Mouse (Mus musculus): ENCODE data around the gene Art3. TPM values are rescaled to one million over a fixed set of nuclear protein-coding genes. Genes with fewer than 3 reads are reported as not detected.
A peak's percentile ranks its signal among the peaks of the same experiment; 100 is the strongest.

The Art3 gene
- polyA plus RNA-seq, 1 experiment from 2014 or later, result 2.9 TPM

DNA sequence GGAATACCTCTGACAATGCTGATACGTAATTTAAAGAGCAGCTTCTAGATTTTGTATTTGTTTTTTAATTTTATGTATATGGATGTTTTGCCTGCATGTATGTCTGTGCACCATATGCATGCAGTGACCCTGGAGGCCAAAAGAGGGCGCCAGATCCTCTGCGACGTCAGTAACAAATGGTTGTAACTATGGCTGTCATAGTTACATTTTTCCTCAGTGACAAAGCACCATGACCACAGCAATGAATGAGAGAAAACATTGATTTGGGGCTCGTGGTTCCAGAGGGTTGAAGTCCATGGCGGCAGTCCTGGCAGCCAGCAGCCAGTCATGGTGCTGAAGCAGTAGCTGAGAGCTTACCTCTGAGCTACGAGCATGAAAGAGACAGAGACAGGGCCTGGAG lies 53.2 kb downstream of the Art3 start:
- H3K4me3 ChIP-seq, result no peak overlapping the region
- no peak overlapping the region for H3K9ac ChIP-seq
- no peak overlapping the region for H3K27ac ChIP-seq
- 47% methylated on average over 7 of the region's 7 CpGs for WGBS
- no peaks in the 10 kb centered on the region for H3K36me3 ChIP-seq
- H3K4me1 ChIP-seq, result no peaks in the 10 kb centered on the region
- H3K4me2 ChIP-seq (replicated peaks), result no peak overlapping the region
- H3K27me3 ChIP-seq, result no peaks in the 10 kb centered on the region
- ATAC-seq (ENCODE audit: insufficient number of reproducible peaks, insufficient read depth, low FRiP score, low TSS enrichment), result no peak
- no peaks in the 10 kb centered on the region for H3K9me3 ChIP-seq

DNA sequence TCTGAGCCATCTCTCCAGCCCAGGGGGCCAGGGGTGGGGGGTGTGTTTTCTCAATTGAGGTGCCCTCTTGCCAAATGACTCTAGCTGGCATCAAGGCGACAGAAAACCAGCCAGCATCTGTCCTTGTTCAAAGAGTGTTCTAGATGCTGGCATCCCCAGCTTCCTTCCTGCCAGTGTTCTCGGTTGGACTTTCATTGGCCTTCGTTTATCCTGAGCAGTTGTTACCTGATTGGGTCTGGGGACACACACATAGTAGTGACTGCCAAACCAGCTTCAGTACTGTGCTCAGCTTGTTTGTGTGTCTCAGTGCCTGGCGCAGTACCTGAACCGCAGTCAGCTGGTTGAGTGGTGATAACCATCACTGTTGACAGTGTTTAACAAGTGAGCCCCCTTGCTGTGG lies 54.5 kb downstream of the Art3 start:
- WGBS, result 88% methylated on average over 5 of the region's 5 CpGs
- H3K36me3 ChIP-seq, result no peaks in the 10 kb centered on the region
- ATAC-seq (ENCODE audit: insufficient number of reproducible peaks, insufficient read depth, low FRiP score, low TSS enrichment), result no peak
- H3K27me3 ChIP-seq, result peaks cover 5% of the 10 kb centered on the region
- no peak overlapping the region for H3K4me3 ChIP-seq
- H3K4me2 ChIP-seq (replicated peaks), result no peak overlapping the region
- no peaks in the 10 kb centered on the region for H3K4me1 ChIP-seq
- H3K9ac ChIP-seq, result no peak overlapping the region
- no peaks in the 10 kb centered on the region for H3K9me3 ChIP-seq
- no peak overlapping the region for H3K27ac ChIP-seq

DNA sequence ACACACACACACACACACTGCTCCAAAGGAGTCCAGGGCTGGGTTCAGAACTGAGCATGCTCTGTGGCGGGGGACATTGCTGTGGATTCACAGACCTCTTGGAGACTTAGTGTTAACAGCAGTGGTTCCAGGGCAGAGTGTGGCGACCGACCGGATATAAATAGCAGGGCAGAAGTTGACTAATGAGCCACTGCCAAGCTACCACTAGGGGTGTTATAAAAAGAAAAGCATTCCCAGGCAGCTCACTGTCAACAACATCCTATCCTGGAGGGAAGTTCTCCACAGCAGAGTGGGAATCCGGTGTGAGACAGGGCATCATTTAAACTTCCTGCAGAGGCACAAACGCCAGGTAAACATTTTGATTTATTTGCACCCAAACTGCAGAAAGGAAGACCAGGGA lies 55.0 kb downstream of the Art3 start:
- Histone ChIP-seq H3K9ac (no peak overlapping the region), H3K9me3 (no peaks in the 10 kb centered on the region), H3K36me3 (no peaks in the 10 kb centered on the region), H3K4me1 (no peaks in the 10 kb centered on the region), H3K4me3 (no peak overlapping the region), H3K4me2 (replicated peaks) (no peak overlapping the region), H3K27me3 (peaks cover 11% of the 10 kb centered on the region), H3K27ac (no peak overlapping the region)
- no peak for ATAC-seq (ENCODE audit: insufficient number of reproducible peaks, insufficient read depth, low FRiP score, low TSS enrichment)
- WGBS, result 53% methylated on average over 6 of the region's 6 CpGs

DNA sequence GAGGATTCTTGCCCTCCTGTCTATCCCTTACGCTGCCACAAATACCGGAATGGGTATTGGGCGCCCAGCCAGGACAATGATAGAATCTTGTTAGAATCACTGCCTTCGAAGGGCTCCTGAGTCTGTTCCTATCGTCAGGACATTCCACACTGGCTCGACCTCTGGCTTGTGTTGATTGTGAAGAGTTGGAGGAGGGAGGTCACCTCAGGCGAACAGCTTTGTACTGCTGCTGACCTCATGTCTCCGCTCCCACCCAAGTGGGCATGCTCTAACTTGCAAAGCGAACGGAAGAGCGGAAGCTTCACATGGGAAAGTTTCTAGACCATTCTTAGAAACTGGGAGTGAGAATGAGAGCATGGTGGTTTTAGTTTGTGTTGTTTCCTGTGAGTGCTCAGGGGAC lies 55.8 kb downstream of the Art3 start:
- ATAC-seq (ENCODE audit: insufficient number of reproducible peaks, insufficient read depth, low FRiP score, low TSS enrichment), result no peak
- WGBS, result 70% methylated on average over 11 of the region's 11 CpGs
- no peak overlapping the region for H3K27ac ChIP-seq
- H3K9me3 ChIP-seq, result no peaks in the 10 kb centered on the region
- H3K36me3 ChIP-seq, result no peaks in the 10 kb centered on the region
- H3K4me1 ChIP-seq, result no peaks in the 10 kb centered on the region
- no peak overlapping the region for H3K9ac ChIP-seq
- H3K4me3 ChIP-seq, result no peak overlapping the region
- H3K27me3 ChIP-seq, result peaks cover 19% of the 10 kb centered on the region
- H3K4me2 ChIP-seq (replicated peaks), result no peak overlapping the region

DNA sequence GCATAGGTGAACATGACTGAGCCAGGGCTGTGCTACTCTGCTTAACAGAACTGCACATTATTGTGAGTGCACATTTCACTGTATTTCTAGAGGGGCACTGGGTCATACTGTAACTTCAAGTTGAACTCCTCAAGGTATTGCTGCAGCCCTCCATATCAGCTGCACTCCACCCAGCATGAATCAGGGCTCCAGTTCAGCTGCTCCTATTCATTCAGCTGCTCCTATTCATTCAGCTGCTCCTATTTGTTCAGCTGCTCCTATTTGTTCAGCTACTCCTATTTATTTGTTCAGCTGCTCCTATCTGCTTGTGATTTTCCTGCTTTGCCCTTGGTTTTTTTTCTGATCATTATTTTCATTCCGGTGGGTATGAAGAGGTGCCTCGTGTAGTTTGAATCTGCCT lies 58.4 kb downstream of the Art3 start:
- Histone ChIP-seq H3K9ac (no peak overlapping the region), H3K4me2 (replicated peaks) (no peak overlapping the region), H3K36me3 (no peaks in the 10 kb centered on the region), H3K27me3 (peaks cover 32% of the 10 kb centered on the region), H3K4me3 (no peak overlapping the region), H3K4me1 (no peaks in the 10 kb centered on the region), H3K27ac (no peak overlapping the region), H3K9me3 (no peaks in the 10 kb centered on the region)
- 78% methylated on average over 2 of the region's 2 CpGs for WGBS
- ATAC-seq (ENCODE audit: insufficient number of reproducible peaks, insufficient read depth, low FRiP score, low TSS enrichment), result no peak

DNA sequence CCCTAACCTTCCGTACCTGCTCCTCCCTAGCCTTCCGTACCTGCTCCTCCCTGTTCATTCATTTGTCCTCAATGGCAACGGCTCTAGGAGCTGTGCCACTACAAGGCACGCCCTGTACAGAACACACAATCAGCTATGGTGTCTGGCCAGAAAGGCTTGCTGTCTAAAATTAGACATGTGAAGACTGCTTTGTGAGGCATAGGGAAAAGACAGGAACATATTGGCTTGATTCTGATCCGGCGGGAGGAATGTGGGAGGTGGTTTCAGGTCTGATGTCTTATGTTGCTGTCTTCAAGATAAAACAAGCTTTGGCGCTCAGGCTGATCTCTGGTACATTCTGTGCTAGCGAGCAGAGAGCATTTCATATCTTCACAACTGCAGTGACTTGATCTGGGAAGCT lies 59.0 kb downstream of the Art3 start:
- peaks cover 32% of the 10 kb centered on the region for H3K27me3 ChIP-seq
- no peak overlapping the region for H3K4me2 ChIP-seq (replicated peaks)
- no peaks in the 10 kb centered on the region for H3K4me1 ChIP-seq
- H3K36me3 ChIP-seq, result no peaks in the 10 kb centered on the region
- H3K9me3 ChIP-seq, result no peaks in the 10 kb centered on the region
- no peak for ATAC-seq (ENCODE audit: insufficient number of reproducible peaks, insufficient read depth, low FRiP score, low TSS enrichment)
- no peak overlapping the region for H3K9ac ChIP-seq
- 74% methylated on average over 8 of the region's 8 CpGs for WGBS
- H3K4me3 ChIP-seq, result no peak overlapping the region
- no peak overlapping the region for H3K27ac ChIP-seq

DNA sequence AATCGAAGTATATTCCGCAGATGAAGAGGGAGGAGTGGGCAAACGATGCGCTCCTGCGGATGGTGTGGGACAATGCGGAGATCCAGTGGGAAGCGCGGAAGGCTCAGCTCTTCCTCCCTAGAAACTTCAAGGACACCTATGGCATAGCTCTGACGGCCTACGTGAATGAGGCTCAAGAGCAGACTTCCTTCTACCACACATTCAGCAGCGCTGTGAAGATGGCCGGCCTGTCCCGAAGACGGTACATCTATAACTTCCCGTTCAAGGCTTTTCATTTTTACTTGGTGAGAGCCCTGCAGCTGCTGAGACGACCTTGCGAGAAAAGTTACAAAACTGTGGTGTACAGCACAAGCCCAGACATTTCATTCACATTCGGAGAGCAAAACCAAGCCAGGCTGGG lies 60.9 kb downstream of the Art3 start:
- Histone ChIP-seq H3K4me3 (peak overlapping the region; percentile 18), H3K27me3 (peaks cover 32% of the 10 kb centered on the region), H3K4me1 (no peaks in the 10 kb centered on the region), H3K36me3 (no peaks in the 10 kb centered on the region), H3K9ac (no peak overlapping the region), H3K9me3 (no peaks in the 10 kb centered on the region), H3K27ac (no peak overlapping the region), H3K4me2 (replicated peaks) (peak overlapping the region; percentile 37)
- no peak for ATAC-seq (ENCODE audit: insufficient number of reproducible peaks, insufficient read depth, low FRiP score, low TSS enrichment)
- WGBS, result 46% methylated on average over 18 of the region's 18 CpGs

DNA sequence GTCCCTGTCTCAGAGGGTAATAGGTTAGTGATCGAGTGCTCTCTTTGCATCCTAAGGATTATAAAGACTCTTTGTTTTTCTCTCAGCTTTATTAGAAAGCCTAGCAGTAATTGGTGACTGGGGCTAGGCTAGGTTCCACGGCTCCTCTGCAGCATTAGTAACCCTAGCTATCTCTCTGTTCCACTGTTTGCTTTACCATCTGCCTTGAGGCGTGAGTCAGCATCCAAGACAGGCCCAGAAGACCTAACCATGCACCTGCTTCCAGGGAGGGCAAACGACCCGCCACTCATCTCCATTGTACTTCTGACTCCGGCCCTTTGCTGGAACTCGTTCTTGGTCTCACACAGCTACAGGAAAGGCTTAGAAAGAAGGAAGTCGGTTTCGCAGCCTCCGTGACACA lies 62.2 kb downstream of the Art3 start:
- Histone ChIP-seq H3K9me3 (no peaks in the 10 kb centered on the region), H3K27ac (no peak overlapping the region), H3K36me3 (no peaks in the 10 kb centered on the region), H3K4me2 (replicated peaks) (no peak overlapping the region), H3K9ac (no peak overlapping the region), H3K4me1 (no peaks in the 10 kb centered on the region), H3K27me3 (peaks cover 32% of the 10 kb centered on the region), H3K4me3 (no peak overlapping the region)
- WGBS, result 59% methylated on average over 10 of the region's 10 CpGs
- ATAC-seq (ENCODE audit: insufficient number of reproducible peaks, insufficient read depth, low FRiP score, low TSS enrichment), result no peak

DNA sequence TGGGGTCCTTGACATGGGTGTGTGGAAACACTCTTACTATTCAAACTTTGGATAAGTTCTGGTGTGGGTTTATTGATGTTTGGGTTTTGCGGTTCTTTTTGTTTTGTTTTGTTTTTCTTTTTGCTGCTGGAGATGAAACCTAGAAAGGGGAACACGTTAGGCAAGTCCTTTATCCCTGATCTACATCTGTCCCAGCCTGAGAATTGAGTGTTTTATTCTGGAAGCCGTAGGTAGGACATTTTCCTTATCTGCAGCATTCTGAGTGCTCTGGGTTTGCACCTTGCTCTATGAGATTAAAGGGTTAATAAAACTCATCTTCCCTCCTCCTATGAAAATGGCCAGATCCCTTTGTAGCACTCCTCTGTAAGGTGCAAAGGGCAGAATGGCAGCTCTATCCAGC lies 64.1 kb downstream of the Art3 start:
- H3K27me3 ChIP-seq, result peaks cover 29% of the 10 kb centered on the region
- WGBS, result 84% methylated on average over 3 of the region's 3 CpGs
- H3K27ac ChIP-seq, result no peak overlapping the region
- H3K9me3 ChIP-seq, result no peaks in the 10 kb centered on the region
- ATAC-seq (ENCODE audit: insufficient number of reproducible peaks, insufficient read depth, low FRiP score, low TSS enrichment), result no peak
- no peak overlapping the region for H3K4me3 ChIP-seq
- H3K36me3 ChIP-seq, result no peaks in the 10 kb centered on the region
- no peak overlapping the region for H3K4me2 ChIP-seq (replicated peaks)
- H3K9ac ChIP-seq, result no peak overlapping the region
- H3K4me1 ChIP-seq, result no peaks in the 10 kb centered on the region

DNA sequence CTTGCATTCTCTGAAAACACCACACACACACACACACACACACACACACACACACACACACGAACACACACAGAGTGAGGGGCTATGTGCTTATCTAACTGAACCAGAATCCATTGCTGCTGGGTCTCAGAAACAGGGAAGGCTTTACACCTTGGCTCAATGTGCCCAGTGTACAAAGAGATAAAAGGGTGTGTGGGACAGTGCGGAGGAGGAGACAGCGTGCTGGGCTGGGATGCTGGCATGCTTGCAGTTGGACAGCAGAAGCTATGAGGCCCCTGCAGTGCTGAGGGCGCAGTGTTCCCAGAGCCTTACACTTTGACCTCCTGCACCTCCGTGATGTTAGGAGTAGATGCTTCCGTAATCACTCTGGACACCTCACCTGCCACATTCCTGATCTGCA lies 64.8 kb downstream of the Art3 start:
- H3K4me1 ChIP-seq, result no peaks in the 10 kb centered on the region
- ATAC-seq (ENCODE audit: insufficient number of reproducible peaks, insufficient read depth, low FRiP score, low TSS enrichment), result no peak
- WGBS, result 90% methylated on average over 6 of the region's 6 CpGs

DNA sequence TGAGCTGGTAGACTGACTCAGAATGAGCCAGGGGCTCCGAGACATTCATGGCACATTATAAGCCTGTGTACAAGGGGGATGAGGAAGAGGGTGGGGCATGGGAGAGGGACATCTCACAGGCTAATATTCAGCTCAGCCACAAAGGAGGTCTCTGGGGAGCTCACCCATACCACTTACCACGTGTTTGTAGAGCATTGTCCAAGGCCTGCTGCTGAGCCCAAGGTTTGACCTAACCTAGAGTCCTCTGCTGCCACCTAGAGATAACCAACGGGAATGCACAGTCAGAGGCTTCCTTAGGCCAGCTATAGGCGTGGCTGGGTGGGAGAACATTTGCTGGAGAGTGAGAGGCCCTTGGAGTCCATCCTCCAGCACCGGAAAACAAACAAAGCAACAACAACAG lies 66.5 kb downstream of the Art3 start:
- H3K27me3 ChIP-seq, result peaks cover 8% of the 10 kb centered on the region; the same call in 1 of the 2 replicates
- H3K9me3 ChIP-seq, result no peaks in the 10 kb centered on the region
- no peak overlapping the region for H3K27ac ChIP-seq
- peak; percentile 57 for ATAC-seq (ENCODE audit: insufficient number of reproducible peaks, insufficient read depth, low FRiP score, low TSS enrichment)
- H3K4me3 ChIP-seq, result no peak overlapping the region
- 22% methylated on average over 5 of the region's 5 CpGs for WGBS
- no peaks in the 10 kb centered on the region for H3K36me3 ChIP-seq
- H3K4me1 ChIP-seq, result peaks cover 5% of the 10 kb centered on the region; the same call in 1 of the 2 replicates
- no peak overlapping the region for H3K9ac ChIP-seq
- no peak overlapping the region for H3K4me2 ChIP-seq (replicated peaks)

More for the DNA sequence above, 64.8 kb downstream of the Art3 start:
- Histone ChIP-seq H3K9me3 (no peaks in the 10 kb centered on the region), H3K4me2 (replicated peaks) (no peak overlapping the region), H3K27ac (no peak overlapping the region), H3K9ac (no peak overlapping the region), H3K4me3 (no peak overlapping the region), H3K27me3 (peaks cover 23% of the 10 kb centered on the region), H3K36me3 (no peaks in the 10 kb centered on the region)

DNA sequence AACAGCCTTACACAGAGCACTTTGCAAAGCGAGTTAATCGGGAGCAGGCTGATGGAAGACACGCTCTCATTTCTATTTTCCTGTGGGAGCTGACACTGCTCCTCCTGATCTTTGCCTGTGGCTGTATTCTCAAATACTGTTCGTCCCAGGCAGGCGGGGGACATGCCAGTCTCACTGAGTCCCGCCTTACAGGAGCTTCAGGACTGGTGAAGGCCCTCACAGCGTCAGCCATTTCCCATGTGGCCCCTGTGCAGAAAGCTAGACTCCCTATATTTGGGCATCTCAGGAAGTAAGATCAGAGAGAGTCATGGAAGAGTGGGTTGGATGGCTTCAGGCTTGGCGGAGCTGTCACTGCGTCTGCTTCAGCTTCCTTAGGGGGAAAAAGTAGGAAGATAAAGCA lies 71.2 kb downstream of the Art3 start:
- 41% methylated on average over 9 of the region's 9 CpGs for WGBS
- Histone ChIP-seq H3K4me3 (no peak overlapping the region), H3K4me2 (replicated peaks) (0 out of 2 replicates have a peak overlapping the region, but pooled peaks have one; percentile 2), H3K27ac (no peak overlapping the region), H3K4me1 (peaks cover 15% of the 10 kb centered on the region; the same call in 1 of the 2 replicates), H3K9ac (no peak overlapping the region), H3K27me3 (no peaks in the 10 kb centered on the region), H3K36me3 (no peaks in the 10 kb centered on the region), H3K9me3 (no peaks in the 10 kb centered on the region)
- no peak for ATAC-seq (ENCODE audit: insufficient number of reproducible peaks, insufficient read depth, low FRiP score, low TSS enrichment)

Data from embryonic facial prominence, embryonic 12.5 days (tissue).